Mouse (Mus musculus) neural tube, embryonic 11.5 days (tissue): ENCODE data around the gene Nrip1. TPM values are rescaled to one million over a fixed set of nuclear protein-coding genes. Genes with fewer than 3 reads are reported as not detected.

Experiments used
- ATAC-seq: fragments of 200-750 bp; cut with Nextera tagmentation; 2 replicates; pipeline ENCODE4 v1.8.0; 2017; ENCODE audit warnings: moderate number of reproducible peaks, mild to moderate bottlenecking, moderate TSS enrichment, moderate library complexity; ENCODE audit not compliant: insufficient read depth, low FRiP score, low TSS enrichment
- DNase-seq: peaks from one replicate; pipeline ENCODE4 v3.0.0-alpha.2; 2015; ENCODE audit warnings: low spot score
- H3K27ac ChIP-seq: fragments of 300-500 bp; sonication (generic); 2 replicates; pipeline ENCODE4 v1.5.1; 2014; ENCODE audit warnings: low read depth, mild to moderate bottlenecking, low read length
- H3K27me3 ChIP-seq: fragments of 300-500 bp; sonication (generic); 2 replicates; pipeline ENCODE4 v1.6.1; 2014; ENCODE audit warnings: mild to moderate bottlenecking, low read length, mixed read lengths; ENCODE audit not compliant: control insufficient read depth, insufficient read depth
- H3K36me3 ChIP-seq: fragments of 300-500 bp; sonication (generic); 2 replicates; pipeline ENCODE4 v1.6.1; 2014; ENCODE audit warnings: mild to moderate bottlenecking, low read length, moderate library complexity, mixed read lengths; ENCODE audit not compliant: control insufficient read depth, insufficient read depth
- H3K4me1 ChIP-seq: fragments of 300-500 bp; sonication (generic); 2 replicates; pipeline ENCODE4 v1.6.1; 2014; ENCODE audit warnings: low read length, mixed read lengths; ENCODE audit not compliant: control insufficient read depth, insufficient read depth
- H3K4me2 ChIP-seq: fragments of 300-500 bp; sonication (generic); 2 replicates; pipeline ENCODE4 v1.6.1; 2014; ENCODE audit warnings: low read depth, mild to moderate bottlenecking, moderate library complexity
- H3K4me3 ChIP-seq: fragments of 300-500 bp; sonication (generic); 2 replicates; pipeline ENCODE4 v1.5.1; 2014; ENCODE audit warnings: low read depth, low read length
- H3K9ac ChIP-seq: fragments of 300-500 bp; sonication (generic); 2 replicates; pipeline ENCODE4 v1.6.1; 2014; ENCODE audit warnings: mild to moderate bottlenecking, low read length
- H3K9me3 ChIP-seq: fragments of 300-500 bp; sonication (generic); 2 replicates; pipeline ENCODE4 v1.6.1; 2016; ENCODE audit warnings: low read length; ENCODE audit not compliant: control insufficient read depth
- WGBS: fragments of 180-500 bp; shearing (Covaris S2); extraction: QIAGEN DNeasy Blood & Tissue Kit; methylation state at CpG from one replicate; pipeline ENCODE4 v1.1.7; 2014; 5-methylcytosine and 5-hydroxymethylcytosine counted together
- polyA plus RNA-seq: library from polyadenylated mRNA; unstranded; fragments of >200 nt; fragmentation: Nextera tagmentation; extraction: Ambion mirVana; gene quantifications from 2 replicates; pipeline ENCODE4 v1.2.1, GENCODE M21; 2014

The Nrip1 gene
- 37.7 and 40.2 TPM in 2 replicates for polyA plus RNA-seq

DNA sequence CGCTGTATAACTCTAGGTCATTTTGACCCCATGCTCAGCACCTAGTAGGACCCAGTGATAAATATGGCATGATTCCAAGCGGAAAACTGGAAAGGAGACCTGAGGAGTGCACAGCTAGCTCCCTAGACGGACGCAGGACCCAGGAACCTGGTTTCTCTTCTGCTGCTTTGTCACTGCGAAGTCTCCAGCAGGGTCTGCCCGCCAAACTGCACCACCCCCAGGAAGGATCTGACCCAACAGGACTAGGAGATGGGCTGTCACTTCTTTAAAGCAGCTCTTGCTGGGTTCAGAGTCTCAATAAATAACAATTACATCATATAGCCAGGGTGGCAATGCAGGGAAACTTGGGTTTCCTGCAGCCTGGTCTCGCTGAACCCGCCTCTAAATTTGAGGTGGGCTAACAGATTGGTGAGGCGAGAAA is at the start of gene Nrip1:
Gene Nrip1, minus strand, starts transcription at position 157 of the 421 bp plus-strand sequence.
- Histone ChIP-seq H3K4me3 (peak within 1 kb of the TSS; percentile 79), H3K27ac (peak within 1 kb of the TSS; percentile 98), H3K4me1 (peaks cover 10% of the 10 kb centered on the region; the same call in 1 of the 2 replicates), H3K4me2 (peak within 1 kb of the TSS; percentile 44), H3K9me3 (no peaks in the 10 kb centered on the region), H3K9ac (peak within 1 kb of the TSS; percentile 92), H3K27me3 (no peaks in the 10 kb centered on the region), H3K36me3 (no peaks in the 10 kb centered on the region)
- ATAC-seq (peak; percentile 24), DNase-seq (peak; percentile 70)
- under 1% methylated on average over 9 of the region's 9 CpGs for WGBS

DNA sequence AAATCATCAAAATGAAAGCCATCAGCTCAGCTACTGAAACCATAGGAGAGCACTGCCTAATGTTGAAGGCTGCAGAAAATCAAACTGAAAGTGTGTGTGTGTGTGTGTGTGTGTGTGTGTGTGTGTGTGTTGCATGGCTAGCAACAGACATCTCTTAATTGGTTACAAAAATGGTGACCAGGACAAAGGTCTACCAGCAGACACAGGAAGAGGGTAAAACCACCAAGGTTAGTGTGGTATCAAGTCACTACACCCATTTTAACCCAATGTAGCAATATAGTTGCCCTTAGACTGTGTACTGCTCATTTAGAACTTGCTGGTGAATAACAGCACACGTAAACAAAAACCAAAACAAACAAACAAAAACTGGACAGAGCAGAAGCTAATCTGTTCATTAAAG is 48.9 kb upstream of the Nrip1 start:
- ATAC-seq (no peak), DNase-seq (no peak)
- Histone ChIP-seq H3K27me3 (no peaks in the 10 kb centered on the region), H3K36me3 (no peaks in the 10 kb centered on the region), H3K27ac (no peak overlapping the region), H3K9me3 (no peaks in the 10 kb centered on the region), H3K9ac (no peak overlapping the region), H3K4me3 (no peak overlapping the region), H3K4me2 (no peak overlapping the region), H3K4me1 (no peaks in the 10 kb centered on the region)
- 86% methylated on average over 1 of the region's 1 CpGs for WGBS

DNA sequence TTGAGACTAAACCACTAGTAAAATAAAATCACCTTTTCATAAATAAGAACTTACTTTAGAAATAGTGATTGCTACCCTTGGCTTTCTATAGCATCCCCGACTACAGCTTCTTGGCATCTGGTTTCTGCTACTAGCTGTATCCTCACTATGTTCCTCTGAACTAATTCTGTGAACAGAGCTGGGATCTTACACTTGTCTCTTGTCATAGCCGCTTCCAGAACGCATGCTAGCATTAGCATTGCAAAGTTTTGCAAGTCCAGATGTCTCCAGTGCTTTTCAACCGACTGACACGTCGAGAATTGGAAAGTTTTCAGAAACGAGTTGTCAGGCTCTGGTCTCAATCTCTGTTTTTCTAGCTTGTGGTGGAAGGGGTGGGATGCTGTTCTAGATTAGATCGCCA is 46.2 kb upstream of the Nrip1 start:
- Histone ChIP-seq H3K4me2 (no peak overlapping the region), H3K9ac (no peak overlapping the region), H3K36me3 (no peaks in the 10 kb centered on the region), H3K27ac (no peak overlapping the region), H3K4me3 (no peak overlapping the region), H3K4me1 (no peaks in the 10 kb centered on the region), H3K27me3 (no peaks in the 10 kb centered on the region), H3K9me3 (no peaks in the 10 kb centered on the region)
- WGBS: 87% methylated on average over 8 of the region's 8 CpGs
- DNase-seq (no peak), ATAC-seq (no peak)

DNA sequence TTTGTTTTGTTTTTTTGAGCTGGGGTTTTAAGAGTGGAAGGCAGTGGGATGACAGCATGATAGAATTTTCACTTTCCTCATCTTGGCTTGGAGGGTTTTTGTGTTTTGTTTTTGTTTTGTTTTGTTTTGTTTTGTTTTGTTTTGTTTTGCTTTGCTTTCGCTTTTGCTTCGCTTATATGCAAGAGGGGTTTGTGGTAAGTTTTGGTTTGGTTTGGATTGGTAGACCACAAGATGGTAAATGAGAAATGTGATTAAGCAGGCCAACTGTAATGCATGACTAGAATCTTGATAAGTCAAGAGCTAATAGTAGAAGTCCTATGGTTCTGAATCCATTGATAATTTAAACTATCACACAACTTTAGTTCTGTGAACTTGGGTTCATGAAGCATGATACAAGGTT is 42.9 kb upstream of the Nrip1 start:
- ATAC-seq: no peak
- no peak overlapping the region for H3K27ac ChIP-seq
- no peaks in the 10 kb centered on the region for H3K27me3 ChIP-seq
- 93% methylated on average over 2 of the region's 2 CpGs for WGBS
- H3K4me2 ChIP-seq: no peak overlapping the region
- no peaks in the 10 kb centered on the region for H3K36me3 ChIP-seq
- no peak overlapping the region for H3K9ac ChIP-seq
- DNase-seq: no peak
- H3K4me1 ChIP-seq: no peaks in the 10 kb centered on the region
- no peak overlapping the region for H3K4me3 ChIP-seq
- no peaks in the 10 kb centered on the region for H3K9me3 ChIP-seq

DNA sequence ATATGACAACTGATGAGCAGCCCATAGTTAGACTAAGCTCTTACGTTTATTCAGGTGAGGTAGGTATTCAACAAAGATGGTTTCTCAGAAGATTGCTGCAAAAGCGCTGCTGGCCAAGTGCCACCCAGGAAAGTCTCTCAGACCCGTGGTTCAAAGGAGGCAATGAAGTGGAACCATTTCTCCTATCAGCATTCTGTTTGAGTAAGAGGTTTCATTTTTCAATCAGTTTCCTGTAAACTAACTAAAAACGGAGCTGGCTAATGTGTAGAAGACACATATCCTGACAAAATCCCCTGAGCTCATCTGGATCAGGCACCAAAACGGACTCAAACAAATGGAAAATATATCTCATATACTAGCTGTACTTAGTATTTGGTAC is 42.4 kb upstream of the Nrip1 start:
- no peaks in the 10 kb centered on the region for H3K9me3 ChIP-seq
- 82% methylated on average over 5 of the region's 5 CpGs for WGBS
- ATAC-seq: no peak

DNA sequence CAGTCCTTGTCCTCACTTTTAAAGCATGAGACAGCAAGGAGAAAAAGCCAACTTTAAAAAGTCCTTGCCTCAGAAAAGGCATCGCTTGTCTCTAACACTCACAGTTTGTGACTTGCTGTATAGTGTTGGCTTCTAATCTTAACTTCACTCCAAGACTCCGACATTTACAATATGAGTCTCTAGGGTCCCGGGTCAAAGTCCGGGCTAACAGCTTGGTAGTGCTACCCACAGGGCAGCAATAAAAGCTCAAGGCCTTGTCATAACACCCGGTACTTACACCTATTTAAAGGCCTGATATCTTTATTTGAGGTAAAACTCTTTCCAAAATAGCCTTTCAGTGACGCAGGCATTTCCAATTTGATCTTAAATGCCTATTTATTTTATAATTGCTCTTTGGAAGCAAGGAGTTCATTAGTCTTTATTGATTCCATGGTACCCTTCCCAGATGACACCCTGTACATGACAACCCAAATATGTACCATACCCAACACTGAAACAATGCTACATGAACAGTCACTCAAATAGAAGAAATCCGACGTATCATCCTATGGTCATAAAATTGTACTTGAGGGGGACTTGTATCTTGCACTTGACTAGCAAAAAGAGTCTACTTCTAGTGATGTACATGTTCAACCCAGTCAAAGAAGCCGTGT is 41.9 kb upstream of the Nrip1 start:
- Histone ChIP-seq H3K9me3 (no peaks in the 10 kb centered on the region), H3K36me3 (no peaks in the 10 kb centered on the region), H3K27me3 (no peaks in the 10 kb centered on the region), H3K4me1 (no peaks in the 10 kb centered on the region), H3K4me3 (no peak overlapping the region), H3K9ac (no peak overlapping the region), H3K27ac (no peak overlapping the region), H3K4me2 (no peak overlapping the region)
- 81% methylated on average over 9 of the region's 9 CpGs for WGBS
- no peak for DNase-seq
- ATAC-seq: no peak

More for the DNA sequence above, 42.4 kb upstream of the Nrip1 start:
- Histone ChIP-seq H3K27ac (no peak overlapping the region), H3K4me3 (no peak overlapping the region), H3K9ac (no peak overlapping the region), H3K36me3 (no peaks in the 10 kb centered on the region), H3K4me1 (no peaks in the 10 kb centered on the region), H3K4me2 (no peak overlapping the region), H3K27me3 (no peaks in the 10 kb centered on the region)
- DNase-seq: no peak

DNA sequence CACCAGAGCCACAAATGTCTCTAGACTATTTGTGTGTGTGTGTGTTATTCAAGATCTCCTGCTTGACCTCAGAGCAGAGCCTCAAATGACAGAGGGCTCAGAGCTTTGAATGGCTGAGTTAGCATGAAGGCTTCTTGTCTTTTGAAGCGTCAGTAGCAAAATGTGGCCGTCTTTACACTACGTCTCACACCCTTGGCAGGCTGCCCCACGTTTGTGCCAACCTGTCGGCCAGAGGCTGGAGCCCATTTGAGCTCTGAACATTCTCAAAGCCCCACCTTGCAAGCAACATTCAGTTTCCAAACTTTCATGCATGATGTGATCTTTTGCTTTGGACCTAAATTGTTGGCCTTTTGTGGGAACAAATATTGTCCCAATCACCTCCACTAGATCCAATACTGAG is 40.9 kb upstream of the Nrip1 start:
- no peak overlapping the region for H3K4me2 ChIP-seq
- ATAC-seq: no peak
- no peaks in the 10 kb centered on the region for H3K4me1 ChIP-seq
- 78% methylated on average over 5 of the region's 5 CpGs for WGBS
- no peak overlapping the region for H3K9ac ChIP-seq
- H3K36me3 ChIP-seq: no peaks in the 10 kb centered on the region
- H3K9me3 ChIP-seq: no peaks in the 10 kb centered on the region
- DNase-seq: no peak
- H3K27me3 ChIP-seq: no peaks in the 10 kb centered on the region
- no peak overlapping the region for H3K4me3 ChIP-seq
- no peak overlapping the region for H3K27ac ChIP-seq

DNA sequence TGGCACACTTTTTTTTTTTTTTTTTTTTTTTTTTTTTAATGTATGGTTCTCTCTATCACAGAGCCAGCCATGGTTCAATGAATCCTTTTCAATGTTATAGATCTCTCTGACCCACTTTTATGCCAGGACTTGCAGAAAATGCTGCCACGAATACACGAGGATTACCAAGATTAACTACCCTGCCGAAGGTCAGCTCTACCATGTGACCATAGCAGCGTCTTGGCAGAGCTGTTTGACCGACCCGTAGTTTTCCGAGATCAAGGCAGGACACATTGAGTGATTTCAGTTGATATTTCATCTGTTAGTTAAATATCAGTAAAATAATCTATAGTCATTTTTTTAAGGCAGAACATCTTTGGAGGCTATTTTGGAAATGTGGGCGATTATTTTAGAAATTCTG is 40.0 kb upstream of the Nrip1 start:
- no peaks in the 10 kb centered on the region for H3K9me3 ChIP-seq
- H3K36me3 ChIP-seq: no peaks in the 10 kb centered on the region
- no peak overlapping the region for H3K4me2 ChIP-seq
- H3K27me3 ChIP-seq: no peaks in the 10 kb centered on the region
- WGBS: 93% methylated on average over 8 of the region's 8 CpGs
- ATAC-seq (no peak), DNase-seq (no peak)
- no peak overlapping the region for H3K9ac ChIP-seq
- H3K27ac ChIP-seq: no peak overlapping the region
- H3K4me3 ChIP-seq: no peak overlapping the region
- H3K4me1 ChIP-seq: no peaks in the 10 kb centered on the region

DNA sequence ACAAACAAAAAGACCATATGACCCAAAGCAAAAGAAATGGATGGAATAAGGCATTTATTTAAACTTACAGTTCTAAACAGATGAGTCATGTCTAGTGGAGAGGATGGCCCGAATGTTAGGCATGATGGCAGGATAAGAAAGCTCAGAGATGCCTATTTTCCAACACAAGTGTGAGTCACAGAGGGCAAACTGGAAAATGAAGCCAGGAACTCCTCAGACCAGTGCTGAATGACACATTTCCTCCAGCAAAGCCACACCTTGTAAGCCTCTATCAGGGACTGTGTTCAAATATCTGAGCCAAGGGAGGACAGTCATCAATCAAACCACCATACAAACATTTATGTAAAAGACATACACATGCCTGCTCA is 35.7 kb upstream of the Nrip1 start:
- H3K27ac ChIP-seq: no peak overlapping the region
- no peaks in the 10 kb centered on the region for H3K4me1 ChIP-seq
- no peak overlapping the region for H3K4me3 ChIP-seq
- H3K27me3 ChIP-seq: no peaks in the 10 kb centered on the region
- H3K9me3 ChIP-seq: no peaks in the 10 kb centered on the region
- DNase-seq (no peak), ATAC-seq (no peak)
- no peak overlapping the region for H3K4me2 ChIP-seq
- H3K9ac ChIP-seq: no peak overlapping the region
- WGBS: 82% methylated on average over 1 of the region's 1 CpGs
- no peaks in the 10 kb centered on the region for H3K36me3 ChIP-seq
